Mouse (Mus musculus) CH12.LX (cell line): ENCODE data around the gene Pms2.

ENCODE experiments used
- CTCF ChIP-seq, 2 experiments: IDR thresholded peaks in 1 of 2; conservative IDR thresholded peaks in 1 of 2; 2 replicates each; pipeline ENCODE4 v1.5.1; 2011 to 2012; ENCODE audit warnings: low read depth in 2 of 2, low read length in 2 of 2, improper control_type of control experiment in 1 of 2, inconsistent platforms in 1 of 2, mild to moderate bottlenecking in 1 of 2, moderate library complexity in 1 of 2
- ELF1 ChIP-seq: IDR thresholded peaks from 2 replicates; pipeline ENCODE4 v1.6.1; 2014; ENCODE audit warnings: low read depth, mild to moderate bottlenecking, inconsistent platforms, low read length, improper control_type of control experiment
- EP300 ChIP-seq: IDR thresholded peaks from 2 replicates; pipeline ENCODE4 v1.6.1; 2011; ENCODE audit warnings: low read length, improper control_type of control experiment
- GABPA ChIP-seq: IDR thresholded peaks from 2 replicates; pipeline ENCODE4 v1.6.1; 2012; ENCODE audit warnings: low read depth, low read length, improper control_type of control experiment, inconsistent platforms; ENCODE audit not compliant: insufficient replicate concordance
- MYC ChIP-seq: IDR thresholded peaks from 2 replicates; pipeline ENCODE4 v1.6.1; 2011; ENCODE audit warnings: low read depth, mild to moderate bottlenecking, improper control_type of control experiment, low read length
- NELFE ChIP-seq: IDR thresholded peaks from 2 replicates; pipeline ENCODE4 v1.6.1; 2011; ENCODE audit warnings: low read depth, low read length, improper control_type of control experiment
- NRF1 ChIP-seq: IDR thresholded peaks from 2 replicates; pipeline ENCODE4 v1.6.1; 2014; ENCODE audit warnings: low read depth, mild to moderate bottlenecking, inconsistent platforms, low read length, improper control_type of control experiment, moderate library complexity
- POLR2A ChIP-seq: IDR thresholded peaks from 2 replicates; pipeline ENCODE4 v1.6.1; 2011; ENCODE audit warnings: low read depth, mild to moderate bottlenecking, improper control_type of control experiment, low read length
- POLR2AphosphoS2 ChIP-seq: IDR thresholded peaks from 2 replicates; pipeline ENCODE4 v1.6.1; 2011; ENCODE audit warnings: low read depth, low read length, improper control_type of control experiment
- RCOR1 ChIP-seq: conservative IDR thresholded peaks from 2 replicates; pipeline ENCODE4 v1.6.1; 2012; ENCODE audit warnings: low read depth, mild to moderate bottlenecking, inconsistent platforms, low read length, improper control_type of control experiment
- SIN3A ChIP-seq: IDR thresholded peaks from 2 replicates; pipeline ENCODE4 v1.6.1; 2012; ENCODE audit warnings: low read length, improper control_type of control experiment, inconsistent platforms
- SMC3 ChIP-seq: IDR thresholded peaks from 2 replicates; pipeline ENCODE4 v1.6.1; 2011; ENCODE audit warnings: low read depth, low read length, improper control_type of control experiment
- USF1 ChIP-seq: IDR thresholded peaks from 2 replicates; pipeline ENCODE4 v1.6.1; 2014; ENCODE audit warnings: low read depth, mild to moderate bottlenecking, inconsistent platforms, low read length, improper control_type of control experiment
- ZKSCAN1 ChIP-seq: IDR thresholded peaks from 2 replicates; pipeline ENCODE4 v1.6.1; 2012; ENCODE audit warnings: low read depth, inconsistent platforms, low read length, improper control_type of control experiment, borderline replicate concordance

DNA sequence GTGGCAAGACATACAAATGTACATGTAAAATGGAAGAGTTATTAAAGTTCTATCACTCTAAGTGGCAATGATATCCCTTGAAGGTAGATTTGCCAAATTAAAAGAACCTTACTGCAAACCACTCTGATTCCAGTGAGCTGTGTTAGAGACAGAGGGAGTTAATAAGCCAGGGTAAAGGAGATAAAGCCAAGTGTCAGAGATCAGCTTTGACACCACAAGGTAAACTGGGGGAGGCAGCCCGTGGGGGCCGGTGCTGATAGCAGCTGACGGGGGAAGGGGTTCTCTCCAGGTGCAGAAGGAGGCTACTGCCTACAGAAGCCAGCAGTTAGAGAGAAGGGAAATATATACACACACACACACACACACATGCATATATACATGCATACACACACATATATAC is 62.9 kb downstream of the Pms2 start:
- TF ChIP-seq EP300 (no peak), SIN3A (no peak), CTCF (conservative IDR thresholded peaks at IDR 0.05 in 1 of 2, IDR thresholded peaks at IDR 0.05 in 1 of 2; ENCODE audit: low read depth in 2 of 2, low read length in 2 of 2) (no peak), POLR2A (no peak), ELF1 (no peak), POLR2AphosphoS2 (no peak), USF1 (no peak), NELFE (no peak), GABPA (no peak), ZKSCAN1 (no peak), MYC (no peak), NRF1 (no peak), RCOR1 (no peak), SMC3 (no peak)
